Mouse (Mus musculus): ENCODE measurements around the gene Xcl1. TPM values are rescaled to one million over a fixed set of nuclear protein-coding genes. Genes with fewer than 3 reads are reported as not detected.

The Xcl1 gene
- polyA plus RNA-seq, 1 experiment from 2014 or later: 0.44 TPM

Other genes starting within 250 kb of the Xcl1 start
- 58.4 and 63.7 TPM in 2 replicates for gene Dpt, start 138.9 kb downstream of the Xcl1 start, polyA plus RNA-seq (2015; fragmentation: Nextera tagmentation; extraction: Ambion mirVana)
- 0.19 TPM in 1 of 2 replicates, not detected in the other for gene Tbx19, start 225.2 kb upstream of the Xcl1 start, polyA plus RNA-seq (2015; fragmentation: Nextera tagmentation; extraction: Ambion mirVana)

Data from heart, embryonic 15.5 days (tissue).